Mouse (Mus musculus) gastrocnemius, adult 2 months (tissue): ENCODE data around the gene Med16. TPM values are rescaled to one million over a fixed set of nuclear protein-coding genes. Genes with fewer than 3 reads are reported as not detected.
A peak's percentile ranks its signal among the peaks of the same experiment; 100 is the strongest.

Source experiments
- DNase-seq: peaks from one replicate; pipeline ENCODE4 v3.0.0; 2022
- H3K27ac ChIP-seq: fragments of 200-600 bp; 2 replicates; pipeline ENCODE4 v1.8.1; 2022; ENCODE audit warnings: mild to moderate bottlenecking
- H3K4me3 ChIP-seq: fragments of 200-600 bp; 2 replicates; pipeline ENCODE4 v1.8.1; 2022; ENCODE audit warnings: mild to moderate bottlenecking, moderate library complexity
- CTCF ChIP-seq: fragments of 200-600 bp; IDR thresholded peaks from 2 replicates; pipeline ENCODE4 v1.8.1; 2022; ENCODE audit warnings: antibody characterized with exemption, mild to moderate bottlenecking, moderate library complexity
- intact Hi-C: fragments of 180-260 bp; cut with DNase I; formaldehyde crosslinking; loops from one replicate; pipeline ENCODE4 v1.15.1; 2025
- total RNA-seq, 2 experiments: library from RNA; stranded (reverse); gene quantifications; 2 replicates each; pipeline ENCODE4 v1.2.3; 2021

Med16 gene
- total RNA-seq, 2 experiments from 2014 or later: 32.6 to 37.2 TPM

DNA sequence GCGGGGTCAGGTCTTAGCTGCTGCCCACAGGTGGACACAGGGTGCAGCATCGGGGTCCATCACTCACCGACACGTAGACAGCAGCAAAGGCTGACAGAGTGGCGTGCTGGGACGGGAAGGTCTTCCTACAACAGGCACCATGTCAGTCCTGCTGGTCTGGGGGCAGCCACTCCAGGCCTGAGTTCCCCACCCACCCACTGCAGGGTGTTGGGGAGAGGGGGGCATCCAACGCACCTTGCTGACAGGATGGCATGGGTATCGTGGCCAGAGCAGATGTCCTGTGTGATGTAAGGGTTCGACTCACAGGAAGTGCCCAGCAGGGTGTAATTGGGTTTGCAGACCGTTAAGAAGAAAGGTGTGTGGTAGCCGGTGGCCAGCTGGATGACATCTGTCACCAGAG is 42.1 kb downstream of the Med16 start:
- TF ChIP-seq CTCF: no peak
- no peak for DNase-seq
- Histone ChIP-seq H3K27ac (no peak overlapping the region), H3K4me3 (no peak overlapping the region)
- intact Hi-C loops: no loop called here

DNA sequence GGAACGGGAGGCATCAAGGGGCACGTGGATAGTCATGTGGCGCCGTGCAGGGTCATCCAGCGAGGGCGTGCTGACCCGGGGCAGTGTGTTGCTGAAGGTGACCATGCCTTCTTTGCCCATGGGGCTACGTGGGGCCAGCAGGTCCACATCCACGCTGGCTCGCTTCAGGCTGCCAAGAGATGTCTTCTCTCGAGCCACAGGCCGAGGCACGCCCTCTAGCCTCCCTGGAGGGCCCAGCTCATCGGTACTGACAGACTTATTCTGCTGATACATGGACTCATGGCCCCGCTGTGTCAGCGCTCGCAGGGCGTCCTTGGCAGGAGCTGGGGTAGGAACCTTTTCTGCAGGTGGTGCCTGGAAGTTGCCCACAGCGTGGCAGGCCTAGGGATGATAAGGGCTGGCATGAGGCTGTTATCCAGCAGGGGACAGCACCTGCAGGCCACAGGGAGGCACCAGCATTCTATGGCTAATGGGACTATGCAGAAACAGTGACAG is 42.9 kb downstream of the Med16 start:
- TF ChIP-seq CTCF: peak; percentile 16; the same call in 1 of the 2 replicates
- DNase-seq: peak; percentile 53
- Histone ChIP-seq H3K4me3 (no peak overlapping the region), H3K27ac (no peak overlapping the region)
- intact Hi-C loops: no loop called here

DNA sequence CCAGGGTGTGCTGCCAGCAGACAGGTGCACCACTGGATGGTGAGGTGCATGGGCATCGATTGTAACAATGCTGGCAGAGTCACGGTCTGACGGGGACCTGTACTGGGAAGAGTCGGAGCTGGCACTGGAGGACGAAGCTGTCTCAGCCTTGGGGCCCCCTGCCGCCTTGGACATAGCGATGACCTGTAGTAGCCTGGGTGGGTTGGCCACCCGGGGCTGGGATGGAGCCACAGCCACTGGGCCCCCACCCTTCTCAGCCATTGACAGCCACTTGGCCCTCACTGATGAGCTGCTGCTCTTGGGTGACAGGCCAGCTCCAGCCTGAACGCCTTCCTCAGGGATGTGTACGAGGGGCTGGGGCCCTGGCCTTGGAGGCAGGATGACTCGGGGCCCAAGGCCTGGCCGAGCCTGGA is 43.5 kb downstream of the Med16 start:
- Histone ChIP-seq H3K4me3 (no peak overlapping the region), H3K27ac (no peak overlapping the region)
- TF ChIP-seq CTCF: no peak
- intact Hi-C loops: no loop called here
- peak; percentile 33 for DNase-seq

DNA sequence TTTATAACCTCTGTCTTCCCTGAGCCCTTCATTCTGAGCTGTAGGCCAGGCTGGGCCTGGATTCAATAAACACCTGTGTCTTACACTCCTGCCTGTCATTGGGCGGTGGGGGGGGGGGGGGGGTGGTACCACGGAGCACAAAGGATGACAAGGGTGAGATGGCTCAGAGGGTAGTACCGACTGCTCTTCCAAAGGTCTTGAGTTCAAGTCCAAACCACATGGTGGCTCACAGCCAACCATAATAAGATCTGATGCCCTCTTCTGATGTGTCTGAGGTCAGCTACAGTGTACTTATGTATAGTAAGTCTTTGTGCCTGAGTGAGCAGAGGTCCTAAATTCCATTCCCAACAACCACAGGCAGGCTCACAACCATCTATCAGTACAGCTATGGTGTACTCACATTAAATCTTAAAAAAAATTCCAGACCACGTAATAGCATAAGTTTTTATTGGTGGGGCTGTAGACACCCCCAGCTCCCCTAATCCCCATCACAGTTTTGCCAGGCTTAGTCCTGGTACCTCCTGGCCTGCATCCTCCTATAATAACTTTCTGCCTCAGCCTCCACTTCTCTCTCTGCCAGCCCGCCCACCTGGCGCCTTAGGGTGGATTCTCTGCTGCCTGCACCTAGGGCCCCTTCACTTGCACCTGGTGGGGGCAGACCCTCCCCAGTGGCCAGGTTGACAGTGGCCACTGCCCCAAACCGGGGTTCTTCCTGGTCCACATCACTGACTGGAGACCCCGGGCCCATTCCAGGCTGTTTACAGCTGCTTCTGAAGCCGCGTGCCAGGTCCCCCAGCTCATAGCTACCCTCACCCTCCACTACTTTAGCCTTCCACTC is 44.2 kb downstream of the Med16 start:
- TF ChIP-seq CTCF: no peak
- intact Hi-C loops: no loop called here
- peak; percentile 27 for DNase-seq
- Histone ChIP-seq H3K27ac (no peak overlapping the region), H3K4me3 (no peak overlapping the region)

DNA sequence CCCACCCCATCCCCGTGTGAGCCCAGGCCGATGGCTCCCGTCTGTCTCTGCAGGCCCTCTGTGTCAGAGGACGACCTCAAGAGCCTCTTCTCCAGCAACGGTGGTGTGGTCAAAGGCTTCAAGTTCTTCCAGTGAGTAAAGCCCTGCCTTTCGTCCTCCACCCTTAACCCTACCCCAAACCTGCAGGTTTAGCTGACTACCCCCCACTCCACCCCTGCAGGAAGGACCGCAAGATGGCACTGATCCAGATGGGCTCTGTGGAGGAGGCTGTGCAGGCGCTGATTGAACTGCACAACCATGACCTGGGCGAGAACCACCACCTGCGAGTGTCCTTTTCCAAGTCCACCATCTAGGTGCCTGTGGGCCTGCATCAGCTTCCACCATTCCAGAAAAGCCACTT is 45.8 kb downstream of the Med16 start:
- no peak for DNase-seq
- intact Hi-C loops: no loop called here
- Histone ChIP-seq H3K4me3 (no peak overlapping the region), H3K27ac (no peak overlapping the region)
- TF ChIP-seq CTCF: no peak

DNA sequence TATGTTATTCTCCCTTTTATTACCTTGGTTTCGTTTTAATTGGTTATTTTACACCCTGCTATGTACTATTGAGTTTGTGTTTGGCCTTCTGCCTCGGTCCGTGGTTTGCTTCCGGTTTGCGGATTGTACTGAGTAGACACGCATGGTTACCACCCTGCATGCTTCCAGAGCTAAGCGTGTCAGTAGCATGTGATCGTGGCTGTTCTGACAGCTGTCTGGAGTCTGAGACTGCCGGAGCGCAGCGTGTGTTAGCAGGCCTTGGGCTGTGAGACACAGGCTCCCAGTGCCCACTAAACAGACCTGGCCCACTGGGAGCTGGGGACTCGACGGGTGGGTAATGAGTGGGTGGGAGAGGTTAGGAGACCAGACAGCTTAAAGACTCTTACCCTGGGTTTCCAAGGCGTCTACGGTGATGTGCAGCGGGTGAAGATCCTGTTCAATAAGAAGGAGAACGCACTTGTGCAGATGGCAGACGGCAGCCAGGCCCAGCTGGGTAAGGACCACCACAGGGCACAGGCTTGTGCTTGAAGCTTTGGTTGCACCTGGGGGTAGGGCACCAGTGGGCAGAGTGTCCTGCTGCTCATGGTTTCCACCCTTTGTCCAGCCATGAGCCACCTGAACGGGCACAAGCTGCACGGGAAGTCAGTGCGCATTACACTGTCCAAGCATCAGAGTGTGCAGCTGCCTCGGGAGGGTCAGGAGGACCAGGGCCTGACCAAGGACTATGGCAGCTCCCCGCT is 46.5 kb downstream of the Med16 start:
- no peak overlapping the region for H3K4me3 ChIP-seq
- no peak overlapping the region for H3K27ac ChIP-seq
- TF ChIP-seq CTCF: no peak
- intact Hi-C loops: no loop called here
- no peak for DNase-seq

DNA sequence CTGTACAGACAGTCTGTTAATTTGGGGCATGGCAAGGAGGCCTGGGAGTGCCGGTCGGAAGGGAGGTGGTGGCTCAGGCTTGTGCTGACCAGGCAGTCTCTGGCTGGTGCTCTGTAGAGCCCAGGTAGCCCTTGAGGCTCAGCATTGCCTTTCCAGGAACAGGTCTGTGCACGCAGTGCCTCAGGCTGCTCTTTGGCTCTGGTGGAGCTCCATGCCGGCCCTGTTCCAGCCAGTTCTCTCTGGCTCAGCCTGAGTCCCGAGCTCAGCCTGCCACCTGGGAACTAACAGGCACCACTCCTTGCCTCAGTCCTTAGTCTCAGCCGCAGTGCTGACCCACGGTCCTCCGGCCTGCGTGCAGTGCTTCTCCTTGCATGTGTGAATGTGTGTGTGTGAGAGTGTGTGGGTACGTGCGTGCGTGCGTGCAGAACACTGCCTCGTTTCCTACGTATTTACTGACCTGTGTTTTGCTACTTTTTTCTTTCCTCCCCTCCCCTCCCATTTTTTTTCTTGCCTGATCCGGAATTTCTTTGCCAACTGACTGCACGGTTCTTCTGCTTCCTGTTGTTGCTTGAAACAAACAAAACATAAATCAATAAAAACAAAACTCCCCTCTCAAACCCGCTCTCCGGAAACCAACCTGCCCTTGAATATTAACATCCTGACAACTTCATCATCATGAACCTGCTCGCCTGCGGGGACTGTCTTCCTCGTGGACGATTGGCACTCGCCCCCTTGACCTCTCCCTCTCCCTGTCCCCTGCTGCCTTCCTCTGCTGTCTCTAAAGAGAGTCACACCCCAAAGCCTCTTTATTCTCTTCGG is 47.3 kb downstream of the Med16 start:
- Histone ChIP-seq H3K27ac (no peak overlapping the region), H3K4me3 (no peak overlapping the region)
- TF ChIP-seq CTCF: no peak
- intact Hi-C loops: no loop called here
- no peak for DNase-seq

DNA sequence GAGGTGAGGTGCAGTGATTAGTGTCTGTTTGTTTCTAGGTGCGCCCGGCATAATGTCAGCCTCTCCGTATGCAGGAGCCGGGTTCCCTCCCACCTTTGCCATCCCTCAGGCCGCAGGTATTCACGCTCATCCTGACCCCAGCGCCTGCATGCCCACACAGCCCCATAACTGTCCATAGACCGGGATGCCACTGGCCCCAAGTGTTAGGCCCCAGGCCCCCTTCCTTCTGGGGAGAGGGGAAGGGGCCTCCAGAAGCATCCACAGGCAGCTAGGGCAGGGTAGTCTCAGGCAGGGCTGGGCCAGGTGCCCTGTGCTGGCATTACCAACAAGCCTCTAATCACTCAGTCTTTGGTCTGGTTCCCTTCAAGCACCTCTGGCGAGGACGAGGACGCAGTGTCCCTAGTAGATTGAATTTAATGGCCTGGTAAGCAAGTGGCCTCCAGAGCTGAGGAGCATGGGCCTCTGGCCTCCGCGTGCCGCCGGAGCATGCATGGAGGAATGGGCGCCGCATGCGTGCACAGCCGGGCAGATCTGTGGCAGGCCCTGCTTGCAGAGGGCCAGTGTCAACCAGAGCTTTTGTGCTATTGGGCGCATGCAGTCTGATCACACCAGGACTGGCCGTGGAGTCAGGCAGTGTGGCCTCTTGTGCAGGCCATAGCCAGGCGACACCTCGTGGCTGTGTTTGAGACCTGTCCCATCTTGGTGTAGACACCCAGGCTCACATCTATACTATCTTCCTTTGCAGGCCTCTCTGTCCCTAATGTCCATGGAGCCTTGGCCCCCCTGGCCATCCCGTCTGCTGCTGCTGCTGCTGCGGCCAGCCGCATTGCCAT is 48.4 kb downstream of the Med16 start:
- H3K27ac ChIP-seq: no peak overlapping the region
- TF ChIP-seq CTCF: no peak
- intact Hi-C loops: no loop called here
- DNase-seq: no peak
- no peak overlapping the region for H3K4me3 ChIP-seq

DNA sequence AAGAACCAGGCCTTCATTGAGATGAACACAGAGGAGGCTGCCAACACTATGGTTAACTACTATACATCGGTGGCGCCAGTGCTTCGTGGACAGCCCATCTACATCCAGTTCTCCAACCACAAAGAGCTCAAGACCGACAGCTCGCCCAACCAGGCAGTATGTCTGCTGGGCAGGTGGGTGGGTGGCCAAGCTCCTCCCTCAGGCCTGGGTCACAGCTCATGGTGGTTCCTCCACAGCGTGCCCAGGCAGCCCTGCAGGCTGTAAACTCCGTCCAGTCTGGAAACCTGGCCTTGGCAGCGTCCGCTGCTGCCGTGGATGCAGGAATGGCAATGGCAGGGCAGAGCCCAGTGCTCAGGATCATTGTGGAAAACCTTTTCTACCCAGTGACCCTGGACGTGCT is 49.6 kb downstream of the Med16 start:
- TF ChIP-seq CTCF: no peak
- no peak for DNase-seq
- intact Hi-C loops: no loop called here
- Histone ChIP-seq H3K27ac (peak overlapping the region; percentile 100; the same call in 1 of the 2 replicates), H3K4me3 (peak overlapping the region; percentile 95)

DNA sequence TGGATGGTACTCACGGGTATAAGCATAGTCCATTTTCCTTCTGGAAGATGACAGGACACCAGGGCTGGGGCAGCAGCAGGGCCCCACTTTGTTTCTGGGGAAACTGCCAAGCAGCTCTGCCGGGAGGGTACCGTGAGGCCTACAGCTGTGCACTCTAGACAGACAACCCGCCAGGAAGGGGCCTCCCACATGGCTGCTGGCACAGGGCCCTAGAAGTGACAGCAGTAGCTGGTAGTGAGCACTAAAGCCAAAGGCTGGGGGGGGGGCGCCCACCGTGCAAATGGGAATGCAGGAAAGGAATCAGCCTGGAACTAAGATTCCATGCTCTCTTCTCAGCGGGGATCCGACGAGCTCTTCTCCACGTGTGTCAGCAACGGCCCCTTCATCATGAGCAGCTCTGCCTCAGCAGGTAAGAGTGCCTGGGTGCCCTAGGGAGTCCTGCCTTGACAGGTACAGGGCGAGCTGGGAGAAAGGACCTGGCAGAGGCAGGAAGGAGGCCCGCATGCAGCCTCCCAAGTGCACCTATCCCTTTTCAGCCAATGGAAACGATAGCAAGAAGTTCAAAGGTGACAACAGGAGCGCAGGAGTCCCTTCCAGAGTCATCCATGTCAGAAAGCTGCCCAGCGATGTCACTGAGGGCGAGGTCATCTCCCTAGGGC is 50.2 kb downstream of the Med16 start:
- peak overlapping the region; percentile 95 for H3K4me3 ChIP-seq
- no peak for TF ChIP-seq CTCF
- peak overlapping the region; percentile 100; the same call in 1 of the 2 replicates for H3K27ac ChIP-seq
- DNase-seq: peak; percentile 70
- intact Hi-C loops: no loop called here

DNA sequence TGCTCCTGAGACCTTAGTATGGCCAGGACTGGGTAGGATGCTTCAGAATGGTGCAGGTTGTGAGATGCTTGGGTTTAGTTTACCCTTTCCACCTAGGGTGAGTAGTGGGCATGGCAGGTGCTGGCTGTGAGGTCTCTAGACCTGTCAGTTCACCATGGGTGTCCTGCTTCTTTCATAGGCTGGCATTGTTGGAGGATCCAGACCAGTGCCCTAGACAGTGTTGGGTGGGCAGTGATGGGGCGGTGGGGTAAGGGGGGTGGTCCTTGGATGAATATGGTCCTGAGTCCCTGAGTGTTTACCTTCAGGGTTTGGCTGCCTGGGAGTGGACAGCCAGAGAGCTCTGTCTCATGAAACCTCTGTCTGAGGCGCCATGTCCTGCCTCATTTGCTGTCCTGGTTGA is 50.8 kb downstream of the Med16 start:
- DNase-seq: no peak
- intact Hi-C loops: no loop called here
- peak overlapping the region; percentile 100; the same call in 1 of the 2 replicates for H3K27ac ChIP-seq
- TF ChIP-seq CTCF: no peak
- peak overlapping the region; percentile 95 for H3K4me3 ChIP-seq
